Mouse (Mus musculus): ENCODE measurements around the gene Cabp4.

The Cabp4 gene

GRCm38 (mm10) chr19:4100718-4101261 lies 43.0 kb downstream of the Cabp4 start:
- peak; percentile 44 for DNase-seq (ENCODE audit: low spot score)

GRCm38 (mm10) chr19:4099837-4100717 lies 43.8 kb downstream of the Cabp4 start, which contains the start of gene Pitpnm1:
Pitpnm1 (plus strand) TSS chr19:4099998.
- DNase-seq (ENCODE audit: low spot score) = peak; percentile 54

GRCm38 (mm10) chr19:4099056-4099455 lies 44.8 kb downstream of the Cabp4 start:
- DNase-seq (ENCODE audit: low spot score) = peak; percentile 91

GRCm38 (mm10) chr19:4098426-4098825 lies 45.4 kb downstream of the Cabp4 start:
- DNase-seq (ENCODE audit: low spot score) = no peak

- peak; percentile 77 for DNase-seq (ENCODE audit: low spot score)
Measured at GRCm38 (mm10) chr19:4097441-4097825, 46.4 kb downstream of the Cabp4 start.

- DNase-seq (ENCODE audit: low spot score) = peak; percentile 98
Measured at GRCm38 (mm10) chr19:4096642-4097440, 47.0 kb downstream of the Cabp4 start, which contains the start of gene Cdk2ap2. Cdk2ap2 (plus strand) TSS chr19:4097182.

GRCm38 (mm10) chr19:4095802-4096201 lies 48.0 kb downstream of the Cabp4 start:
- no peak for DNase-seq (ENCODE audit: low spot score)

GRCm38 (mm10) chr19:4094774-4095303 lies 49.0 kb downstream of the Cabp4 start:
- no peak for DNase-seq (ENCODE audit: low spot score)

GRCm38 (mm10) chr19:4094348-4094747 lies 49.5 kb downstream of the Cabp4 start:
- no peak for DNase-seq (ENCODE audit: low spot score)

GRCm38 (mm10) chr19:4093772-4094171 lies 50.1 kb downstream of the Cabp4 start:
- peak; percentile 74 for DNase-seq (ENCODE audit: low spot score)

GRCm38 (mm10) chr19:4092750-4093149 lies 51.1 kb downstream of the Cabp4 start:
- no peak for DNase-seq (ENCODE audit: low spot score)

- no peak for DNase-seq (ENCODE audit: low spot score)
Measured at GRCm38 (mm10) chr19:4091383-4091782, 52.5 kb downstream of the Cabp4 start.

- no peak for DNase-seq (ENCODE audit: low spot score)
Measured at GRCm38 (mm10) chr19:4090446-4090845, 53.4 kb downstream of the Cabp4 start.

- DNase-seq (ENCODE audit: low spot score) = no peak
Measured at GRCm38 (mm10) chr19:4089128-4089527, 54.7 kb downstream of the Cabp4 start.

- DNase-seq (ENCODE audit: low spot score) = no peak
Measured at GRCm38 (mm10) chr19:4088146-4088545, 55.7 kb downstream of the Cabp4 start.

GRCm38 (mm10) chr19:4087090-4087489 lies 56.7 kb downstream of the Cabp4 start:
- no peak for DNase-seq (ENCODE audit: low spot score)

GRCm38 (mm10) chr19:4086156-4086555 lies 57.7 kb downstream of the Cabp4 start:
- no peak for DNase-seq (ENCODE audit: low spot score)
